Mouse (Mus musculus): ENCODE measurements around the gene Tuba3b.

The Tuba3b gene

DNA sequence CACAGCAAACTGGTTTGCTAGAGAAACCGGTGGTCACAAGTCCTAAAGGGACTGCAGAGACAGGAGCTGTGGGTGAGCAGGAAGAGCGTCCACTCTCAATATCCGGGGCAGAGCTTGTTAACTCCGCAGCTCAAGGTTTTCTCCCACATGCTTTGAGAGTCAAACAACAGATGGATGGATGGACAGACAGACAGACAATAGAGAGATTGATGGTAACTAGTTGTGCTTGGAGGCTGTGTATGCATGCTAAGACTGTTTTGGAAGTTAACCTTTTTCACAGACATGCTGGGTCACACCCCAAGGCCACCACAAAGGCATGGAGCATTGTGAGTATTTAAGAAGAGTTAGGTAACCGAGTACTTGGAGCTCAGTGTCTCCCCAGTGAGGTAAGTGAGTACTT lies 6.9 kb upstream of the Tuba3b start:
- no peak for DNase-seq

DNA sequence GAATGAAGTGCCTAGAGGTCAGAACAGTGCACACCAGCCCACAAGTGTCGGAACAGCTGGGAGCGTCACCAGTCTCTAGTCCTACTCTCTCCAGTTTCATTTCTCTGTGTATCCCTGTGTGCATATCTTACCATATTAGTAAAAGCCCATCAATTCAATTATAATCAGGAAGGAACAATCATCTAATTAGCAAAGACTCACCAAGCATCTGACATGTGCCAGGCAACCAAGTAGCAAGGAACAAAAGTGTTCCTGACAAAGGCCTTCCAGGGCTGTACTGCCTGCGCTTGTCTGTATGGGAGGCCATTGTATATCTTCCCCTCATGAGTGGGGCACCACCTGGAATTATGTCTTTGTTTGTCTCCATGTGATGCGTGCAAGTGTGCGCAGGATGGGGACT lies 4.7 kb upstream of the Tuba3b start:
- no peak for DNase-seq

DNA sequence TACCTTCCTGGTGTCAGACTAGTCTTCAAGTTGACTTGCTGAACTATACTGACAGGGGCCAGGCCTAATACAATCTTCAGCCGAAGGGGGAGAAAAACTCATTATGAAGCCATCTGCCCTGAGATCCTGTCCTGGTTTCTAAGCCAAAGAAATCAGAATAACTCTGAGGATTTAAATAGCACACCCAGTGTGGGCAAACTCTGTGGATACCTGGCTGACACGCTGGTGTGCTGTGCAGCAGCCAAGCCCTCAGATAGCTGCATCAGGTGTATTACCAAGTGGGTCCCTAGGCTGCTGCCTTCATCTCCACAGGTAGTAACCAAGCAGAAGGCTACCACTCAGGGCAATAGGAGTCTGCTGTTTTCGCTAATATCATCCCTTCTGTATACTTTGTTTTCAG lies 2.9 kb upstream of the Tuba3b start:
- DNase-seq: no peak

DNA sequence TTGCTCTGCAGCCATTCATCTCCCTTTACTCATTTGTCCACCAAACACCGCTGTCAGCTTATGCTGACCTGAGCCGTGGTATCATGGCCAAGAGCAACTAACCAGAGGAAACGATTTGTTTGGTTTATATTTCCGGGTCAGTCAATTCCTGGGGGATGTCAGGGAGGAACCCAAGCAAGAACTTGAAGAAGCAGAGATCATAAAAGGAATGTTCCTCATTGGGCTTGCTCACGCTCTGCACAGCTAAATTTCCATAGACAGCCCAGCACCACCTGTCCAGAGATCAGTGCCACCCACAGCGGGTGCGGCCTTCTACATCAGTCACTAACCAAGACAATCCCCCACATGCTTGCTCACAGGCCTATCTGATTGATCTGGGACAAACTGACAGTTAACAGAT lies 1.3 kb upstream of the Tuba3b start, which contains the start of gene Lmntd1:
Gene Lmntd1 (minus strand): TSS at position 101 of the 400 bp plus-strand sequence.
- DNase-seq: no peak

DNA sequence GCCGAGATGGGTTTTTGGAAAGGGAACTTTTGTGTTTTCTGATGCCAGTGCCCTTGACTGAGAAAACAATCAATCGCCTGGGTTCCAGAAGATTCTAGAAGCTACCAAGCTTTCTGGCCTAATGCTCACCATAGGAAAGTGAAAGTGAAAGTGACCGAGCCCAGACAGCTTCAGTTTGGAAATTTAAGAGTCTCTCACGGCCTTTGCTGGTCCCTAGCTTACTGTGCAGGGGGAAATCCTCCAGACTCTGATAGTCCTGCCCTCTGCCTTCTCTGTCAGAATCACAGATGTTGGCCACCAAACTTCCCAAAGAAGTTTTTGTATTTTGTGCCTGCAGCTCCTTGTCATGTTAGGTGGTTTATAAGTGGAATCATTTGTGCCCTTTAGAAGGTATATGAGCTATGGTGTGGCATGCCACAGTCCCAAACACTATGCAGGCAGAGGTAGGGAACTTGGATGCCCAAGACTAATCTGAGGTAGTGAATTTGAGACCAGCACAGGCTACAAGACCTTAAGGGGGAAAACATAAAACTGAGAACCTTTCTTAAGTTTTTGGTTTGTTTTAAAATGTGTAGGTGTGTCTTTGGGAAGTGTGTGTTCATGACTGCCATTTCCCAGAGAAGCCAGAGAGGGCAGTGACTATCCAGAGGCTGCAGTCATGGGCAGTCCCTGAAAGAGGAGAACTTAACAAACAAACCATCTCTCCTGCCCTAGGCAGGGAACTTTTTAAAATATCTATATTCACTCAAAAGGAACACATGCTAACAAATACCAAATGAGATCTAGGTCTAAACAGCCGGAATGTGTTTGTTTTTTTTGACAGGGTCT lies 1.1 kb downstream of the Tuba3b start:
- no peak for DNase-seq

DNA sequence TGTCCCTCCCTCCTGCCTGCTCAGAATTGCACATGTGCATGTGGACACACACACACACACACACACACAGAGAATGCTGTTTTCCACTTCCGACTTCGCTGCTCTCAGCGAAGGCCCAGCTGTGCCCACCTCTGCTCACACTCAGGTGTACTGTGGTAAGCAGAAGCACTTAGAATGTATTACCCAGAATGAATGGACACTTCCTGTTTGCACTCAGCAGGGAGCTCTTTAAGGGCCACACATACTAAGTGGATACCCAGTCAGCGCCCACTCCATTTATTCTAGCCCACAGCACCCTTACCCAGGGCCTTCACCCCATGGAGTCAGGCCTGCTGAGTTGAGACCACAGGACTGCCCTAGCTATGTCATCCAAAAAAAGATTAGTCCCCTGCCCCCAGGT lies 7.6 kb downstream of the Tuba3b start:
- no peak for DNase-seq

DNA sequence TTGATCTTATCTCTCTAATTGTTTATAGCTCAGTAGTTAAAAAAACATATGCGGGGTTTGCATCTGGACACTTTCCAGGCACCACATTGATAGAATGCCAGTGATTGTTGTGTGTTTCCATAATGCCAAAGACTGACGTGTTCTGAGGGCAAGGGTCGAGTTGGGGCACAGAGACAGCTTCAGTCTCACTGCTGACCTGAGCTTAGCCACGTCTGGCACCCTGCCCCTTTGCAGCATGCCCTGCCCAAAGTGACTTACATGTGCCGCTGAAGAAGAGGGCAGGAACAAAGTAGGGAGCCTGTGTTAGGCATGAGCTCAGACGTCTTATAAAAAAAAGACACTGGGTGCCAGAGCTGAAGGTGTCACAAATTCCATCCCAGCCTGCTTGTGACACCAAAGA lies 14.7 kb downstream of the Tuba3b start:
- no peak for DNase-seq

DNA sequence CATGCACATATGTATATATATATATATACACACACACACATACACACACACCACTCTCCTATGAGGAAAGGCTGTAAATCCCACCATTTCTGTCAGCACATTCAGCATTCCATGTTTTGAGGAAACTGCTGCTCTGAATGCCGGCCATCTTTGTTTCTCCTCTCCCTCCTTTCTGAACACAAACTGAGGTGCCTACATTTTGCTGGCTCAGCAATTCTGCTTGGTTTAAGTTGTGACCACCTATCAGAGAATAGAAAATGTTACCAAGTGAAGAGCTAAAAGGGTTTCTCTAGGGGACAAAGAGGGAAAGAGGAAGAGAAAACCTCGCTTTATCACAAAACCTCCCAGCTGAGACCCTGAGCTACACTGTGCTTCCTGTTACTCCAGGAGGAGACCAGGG lies 18.9 kb downstream of the Tuba3b start:
- DNase-seq: no peak

DNA sequence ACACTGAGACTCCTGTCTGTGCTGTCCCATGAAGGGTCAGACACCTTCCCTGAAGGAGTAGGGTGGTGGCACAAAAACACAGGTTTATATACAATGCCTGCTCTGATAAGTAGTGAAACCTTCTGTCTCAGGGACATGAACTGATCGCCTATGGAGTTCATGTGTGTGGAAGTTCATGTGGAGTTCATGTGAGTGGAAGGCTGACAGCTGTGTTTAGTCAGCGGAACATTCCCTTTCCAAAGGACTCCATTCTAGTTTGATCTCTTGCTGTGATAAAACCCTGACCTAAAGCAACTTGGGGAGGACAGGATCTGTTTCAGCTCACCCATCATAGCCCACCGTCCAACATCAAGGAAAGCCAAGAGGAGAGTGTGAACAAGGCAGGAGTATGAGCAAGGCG lies 21.1 kb downstream of the Tuba3b start:
- no peak for DNase-seq

DNA sequence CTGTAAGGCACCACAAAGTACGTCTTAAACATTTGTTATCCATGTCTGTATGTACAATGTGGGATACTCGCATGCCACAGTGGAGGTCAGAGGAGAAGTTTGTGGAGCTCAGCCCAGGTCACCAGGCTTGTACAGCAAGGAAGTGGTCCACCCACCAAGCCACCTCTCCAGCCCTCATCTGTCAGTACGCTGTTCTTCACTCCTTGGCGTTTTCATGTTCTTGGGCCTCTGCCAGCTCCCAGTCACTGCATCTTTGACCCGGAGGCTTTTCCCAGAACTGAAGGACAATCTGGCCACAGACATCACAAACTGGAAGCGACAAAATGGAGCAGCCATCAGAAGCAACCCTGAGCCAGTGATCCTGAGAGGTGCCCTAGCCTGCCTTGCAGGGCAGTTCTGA lies 22.7 kb downstream of the Tuba3b start:
- no peak for DNase-seq

DNA sequence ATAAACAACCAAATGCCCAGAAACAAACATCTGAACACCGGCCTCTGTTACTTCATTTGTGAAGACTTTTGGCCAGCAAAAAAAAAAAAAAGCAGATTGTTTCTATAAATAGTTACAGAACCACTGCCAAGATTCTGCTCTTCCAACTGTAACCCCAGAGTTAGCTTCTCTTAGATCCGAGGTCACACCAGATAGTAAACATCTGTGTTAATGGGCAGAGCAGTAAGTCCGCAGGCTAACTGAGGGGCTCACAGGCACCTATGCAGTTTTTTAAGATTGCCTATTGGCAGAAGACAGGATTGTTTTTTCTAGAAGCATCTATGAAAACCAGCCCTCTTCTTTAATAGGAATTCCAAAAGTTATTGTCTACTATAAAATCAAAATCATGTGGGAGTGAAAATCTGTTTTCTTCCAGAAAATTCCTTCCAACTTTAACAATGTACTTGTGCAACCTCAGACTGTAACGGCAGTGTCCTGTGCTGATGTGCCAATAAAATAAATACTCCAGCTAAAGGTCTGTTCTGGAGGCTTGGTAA lies 25.5 kb downstream of the Tuba3b start:
- DNase-seq: no peak

DNA sequence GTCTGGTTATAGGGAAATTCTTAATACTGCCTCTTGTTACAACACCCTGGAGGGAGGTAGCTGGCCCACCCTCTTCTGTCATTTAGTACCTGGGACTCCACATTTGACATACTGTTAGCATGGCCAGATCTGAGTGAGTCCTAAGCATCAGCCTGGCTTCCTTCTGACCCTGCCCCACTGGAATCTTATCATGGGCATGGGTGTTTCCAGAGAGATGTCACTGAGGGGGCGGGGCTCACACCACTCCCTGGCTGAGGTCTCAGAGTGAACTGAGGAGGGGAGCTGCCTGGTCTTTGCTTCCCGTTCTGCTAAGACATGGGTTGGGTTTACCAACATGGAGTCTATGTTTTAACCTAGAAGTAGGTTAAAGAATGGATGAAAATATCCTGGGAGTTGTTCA lies 36.4 kb downstream of the Tuba3b start:
- DNase-seq: no peak

DNA sequence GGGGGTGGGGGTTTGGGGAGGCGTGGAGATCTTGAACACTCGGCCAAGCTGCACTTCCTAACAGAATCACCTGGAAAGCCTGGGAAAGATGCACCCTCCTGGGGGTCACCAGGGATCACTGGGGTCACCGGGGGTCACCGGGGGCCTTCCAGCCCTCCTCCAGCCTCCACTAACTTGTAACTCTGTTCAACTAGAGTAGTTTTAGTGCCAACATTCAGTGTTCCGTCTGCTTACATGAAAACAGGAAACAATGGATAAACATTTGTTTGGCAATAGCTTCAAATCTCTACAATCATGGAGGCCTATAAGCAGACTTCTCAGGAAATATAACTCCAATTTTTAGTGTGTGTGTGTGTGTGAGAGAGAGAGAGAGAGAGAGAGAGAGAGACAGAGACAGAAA lies 37.4 kb downstream of the Tuba3b start:
- DNase-seq: no peak

DNA sequence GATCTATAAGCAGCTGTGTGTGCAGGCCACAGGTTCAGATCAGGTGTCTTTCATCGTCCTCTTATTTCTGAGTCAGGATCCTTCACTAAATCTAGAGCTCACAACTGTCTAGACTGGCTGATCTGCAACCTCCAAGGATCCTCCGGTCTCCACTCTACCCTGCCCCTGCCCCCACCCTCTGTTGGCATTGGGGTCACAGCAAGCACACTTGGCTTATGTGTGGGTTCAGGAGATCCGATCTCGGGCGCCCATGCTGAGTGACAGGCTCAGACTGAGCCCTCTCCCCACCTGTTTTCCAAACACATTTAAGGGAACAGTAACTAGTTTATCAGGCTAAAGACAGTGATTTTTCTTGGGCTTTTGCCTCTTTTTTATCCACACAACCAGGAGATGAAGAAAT lies 38.1 kb downstream of the Tuba3b start:
- DNase-seq: no peak

DNA sequence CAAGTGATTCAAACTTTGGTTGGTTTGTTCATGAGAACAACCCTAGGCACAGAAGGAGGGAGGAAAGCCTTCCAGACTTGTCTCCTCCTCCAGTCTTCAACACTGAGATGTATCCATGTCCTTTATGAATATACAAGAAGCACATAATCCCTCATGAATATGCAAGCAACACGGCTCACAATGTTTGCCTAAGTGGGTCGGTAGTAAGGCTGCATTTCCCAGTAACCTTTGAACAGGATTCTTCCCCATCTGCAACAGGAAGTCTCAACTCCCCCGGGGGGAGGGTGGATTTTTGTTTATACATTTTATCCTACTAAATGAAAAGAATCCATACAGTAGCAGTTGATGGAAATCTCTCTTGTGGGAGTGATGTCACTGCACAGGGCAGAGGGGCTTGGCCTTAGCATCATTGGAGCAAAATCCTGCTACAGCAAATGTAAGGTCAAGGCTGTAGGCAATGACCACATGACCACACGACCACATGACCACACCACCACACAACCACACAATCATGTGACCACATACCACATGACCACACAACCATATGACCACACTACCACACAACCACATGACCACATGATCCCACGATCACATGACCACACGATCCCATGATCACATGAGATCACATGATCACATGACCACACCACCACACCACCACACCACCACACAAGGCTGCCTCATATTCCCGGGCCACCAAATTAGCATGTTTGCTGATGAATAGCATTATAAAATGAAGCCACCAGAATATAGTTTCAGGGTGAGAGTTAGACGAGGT lies 38.7 kb downstream of the Tuba3b start:
- no peak for DNase-seq

DNA sequence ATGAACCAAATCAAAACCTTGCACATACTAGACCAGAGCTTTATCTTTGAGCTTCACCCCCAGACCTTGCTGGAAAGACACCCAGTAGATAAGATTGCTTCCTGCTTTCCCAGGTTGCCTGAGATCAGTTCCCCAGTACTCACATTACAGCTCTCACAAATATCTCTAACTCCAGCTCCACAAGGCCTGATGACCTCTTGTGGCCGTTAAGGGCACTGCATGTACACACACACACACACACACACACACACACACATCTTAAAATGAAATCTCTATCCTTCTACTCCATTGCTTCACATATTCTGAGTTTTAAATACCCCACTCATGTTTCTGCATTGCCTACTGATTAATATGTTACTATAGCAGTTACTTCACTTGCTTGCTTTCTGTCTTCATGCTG lies 40.1 kb downstream of the Tuba3b start:
- DNase-seq: no peak

DNA sequence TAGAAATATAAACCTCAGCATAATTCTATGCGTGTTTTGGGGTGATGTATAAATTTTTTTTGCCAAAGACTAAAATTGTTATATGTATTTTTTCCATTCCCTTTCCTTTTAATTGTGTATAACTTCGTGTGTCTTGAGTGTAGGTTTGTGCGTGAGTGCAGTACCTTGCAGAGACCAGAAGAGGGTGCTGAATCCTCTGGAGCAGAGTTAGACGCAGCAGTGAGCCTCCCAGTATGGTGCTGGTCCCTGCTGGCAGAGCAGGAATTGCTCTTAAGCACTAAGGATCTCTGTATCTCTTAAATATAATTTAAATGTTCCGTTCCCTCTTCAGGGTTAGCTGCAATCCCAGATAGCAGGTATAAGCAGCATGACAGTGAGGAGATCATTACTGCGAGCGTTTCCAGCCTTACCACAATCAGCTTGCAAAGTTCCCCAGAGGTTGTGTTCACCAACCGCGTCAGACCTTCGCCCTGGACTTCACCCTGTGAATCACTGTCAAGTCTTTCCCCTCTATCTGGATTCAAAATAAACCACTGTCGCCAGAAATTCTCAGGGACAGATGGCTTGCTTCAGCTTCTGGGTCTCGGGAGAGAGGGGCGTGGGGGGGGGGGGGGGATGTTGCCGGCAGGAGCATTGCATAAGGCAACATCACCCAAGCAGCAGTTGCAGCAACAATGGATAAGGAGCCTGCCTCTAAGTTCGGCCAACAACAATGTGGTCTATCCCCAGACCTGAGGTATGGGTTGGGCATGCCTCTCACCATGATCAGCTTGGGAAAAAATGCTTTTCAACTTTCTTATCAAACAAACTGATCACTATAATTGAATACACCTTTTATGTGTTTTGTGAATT lies 41.4 kb downstream of the Tuba3b start:
- no peak for DNase-seq

DNA sequence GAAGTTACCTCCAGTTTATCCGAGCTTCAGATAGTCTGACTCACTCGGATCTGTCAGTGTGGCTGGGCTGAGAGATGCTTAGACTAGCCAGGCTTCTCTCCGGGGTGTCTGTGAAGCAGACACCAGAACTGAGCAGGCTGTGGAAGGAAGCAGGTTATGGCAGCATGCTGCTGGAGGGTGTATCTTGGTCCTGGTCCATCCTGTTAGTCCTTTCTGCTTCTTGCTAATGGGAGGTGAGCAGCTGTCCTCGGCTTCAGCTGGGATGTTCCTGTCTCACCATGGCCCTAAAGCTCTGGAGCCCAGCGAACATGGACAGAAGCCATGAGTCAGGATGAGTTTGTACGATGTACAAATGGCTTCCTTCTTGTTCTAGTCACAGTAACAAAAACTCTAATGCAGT lies 43.6 kb downstream of the Tuba3b start:
- no peak for DNase-seq

DNA sequence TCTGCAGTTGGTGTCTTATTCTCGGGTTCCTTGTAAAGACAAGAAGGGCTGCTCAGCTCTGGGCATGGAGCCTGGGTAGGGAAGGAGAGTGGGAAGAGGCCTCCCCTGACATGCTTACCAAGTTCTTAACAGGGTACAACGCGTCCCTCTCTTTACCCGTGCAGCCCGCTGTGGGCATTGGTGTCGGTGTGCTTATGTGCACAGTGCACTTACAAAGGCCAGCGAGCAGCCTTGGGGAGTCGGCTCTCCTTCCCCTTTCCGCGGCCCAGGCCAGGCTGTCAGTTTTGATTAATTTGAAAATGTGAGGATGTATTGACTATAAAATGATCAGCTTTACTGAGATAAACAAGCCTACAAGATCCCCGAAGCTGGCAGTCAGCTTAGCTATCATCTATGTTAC lies 45.4 kb downstream of the Tuba3b start:
- DNase-seq: no peak

DNA sequence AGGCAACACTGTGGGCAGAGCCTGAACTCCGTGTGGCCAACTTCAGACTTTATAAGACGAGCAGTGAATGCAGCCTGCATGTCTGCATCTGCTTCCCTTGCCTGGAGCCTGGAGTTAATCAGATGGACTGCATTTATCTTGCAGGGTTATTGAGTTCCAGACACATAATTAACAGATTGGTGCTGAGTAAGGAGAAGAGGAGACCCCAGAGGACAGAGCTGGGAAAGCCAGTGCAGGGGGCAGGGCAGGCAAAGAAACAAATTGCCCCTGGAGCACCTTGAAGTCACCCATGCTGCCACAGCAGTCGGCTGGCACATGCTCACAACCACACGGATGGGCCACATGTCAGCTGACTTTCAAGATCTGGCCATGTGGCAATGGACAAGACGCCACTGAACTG lies 48.7 kb downstream of the Tuba3b start:
- DNase-seq: no peak

DNA sequence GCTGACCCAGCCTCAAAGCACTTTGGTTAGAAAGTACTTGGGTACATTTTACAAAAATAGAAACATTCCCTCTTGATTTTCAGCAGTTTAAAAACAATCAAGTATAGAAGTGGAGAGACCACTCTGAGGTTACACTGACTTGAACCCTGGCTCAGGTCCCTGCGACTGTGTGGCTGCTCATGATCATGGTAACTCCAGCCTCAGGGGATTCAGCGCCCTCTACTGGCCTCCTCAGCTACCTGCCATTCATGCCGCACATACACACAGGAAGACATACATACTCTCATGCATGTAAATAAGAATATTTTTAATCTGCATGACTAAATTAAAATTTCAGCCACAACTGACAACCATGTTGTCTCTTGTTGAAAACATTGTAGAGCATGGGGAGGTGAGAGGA lies 50.2 kb downstream of the Tuba3b start:
- DNase-seq: no peak

DNA sequence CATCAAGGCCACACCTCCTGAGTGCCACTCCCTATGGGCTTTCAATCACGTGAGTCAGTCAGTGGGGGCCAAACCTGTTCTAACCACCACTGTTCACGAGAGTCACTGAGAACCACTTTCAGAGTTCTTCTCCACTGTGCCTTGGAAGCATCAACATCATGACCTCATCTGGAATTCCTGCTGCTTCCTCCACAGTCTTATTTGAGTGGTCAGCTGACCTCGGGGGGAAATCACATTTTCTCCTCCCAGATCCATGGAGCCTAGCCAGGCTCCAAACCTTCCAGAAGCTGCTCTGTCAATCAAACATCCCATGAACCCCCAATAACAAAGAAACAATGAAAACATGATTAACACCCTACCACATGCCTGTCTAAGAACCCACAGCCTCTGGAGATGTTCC lies 52.1 kb downstream of the Tuba3b start:
- DNase-seq: no peak

DNA sequence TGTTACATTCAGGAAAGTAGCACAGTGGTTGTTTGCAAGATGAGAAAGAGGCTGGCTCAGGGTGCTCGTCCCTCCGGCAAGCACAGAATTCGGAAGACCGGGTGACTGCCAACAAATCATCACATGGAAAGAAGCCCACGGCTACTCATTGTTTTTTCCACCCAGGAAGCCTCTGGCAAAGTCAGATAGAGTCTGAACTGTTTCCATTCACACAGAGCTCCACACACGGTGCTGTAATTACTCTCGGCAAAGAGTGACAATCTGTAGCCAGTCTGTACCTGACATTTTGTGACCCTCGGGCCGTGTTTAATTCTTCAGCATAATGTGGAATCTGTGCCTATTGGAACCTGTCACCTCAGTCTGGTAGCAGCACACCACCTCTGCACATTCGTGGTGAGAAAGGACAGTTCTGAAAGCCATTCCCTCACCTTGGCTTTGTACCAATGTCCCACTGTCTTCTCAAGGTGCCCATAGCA lies 54.1 kb downstream of the Tuba3b start:
- no peak for DNase-seq

Measured in liver (tissue).